Mouse (Mus musculus) liver, embryonic 16.5 days (tissue): Measurements from ENCODE around the gene Neurod2. TPM values are rescaled to one million over a fixed set of nuclear protein-coding genes. Genes with fewer than 3 reads are reported as not detected.

Source experiments
- polyA plus RNA-seq: library from polyadenylated mRNA; unstranded; fragments of >200 nt; fragmentation: Nextera tagmentation; extraction: Ambion mirVana; gene quantifications from 2 replicates; pipeline ENCODE4 v1.2.1, GENCODE M21; 2015

Neurod2 gene
- polyA plus RNA-seq, 1 experiment from 2014 or later: not detected

Other genes starting within 250 kb of the Neurod2 start
- 4.6 and 6.0 TPM in 2 replicates for gene Fbxl20, start 179.2 kb downstream of the Neurod2 start, polyA plus RNA-seq
- 21.1 and 21.5 TPM in 2 replicates for gene Med1, start 136.4 kb downstream of the Neurod2 start, polyA plus RNA-seq
- gene Cdk12, start 126.6 kb downstream of the Neurod2 start, polyA plus RNA-seq: 5.5 and 5.7 TPM in 2 replicates
- 0.79 and 1.9 TPM in 2 replicates for gene Ppp1r1b, start 18.8 kb upstream of the Neurod2 start, polyA plus RNA-seq
- 16.5 and 17.3 TPM in 2 replicates for gene Stard3, start 28.7 kb upstream of the Neurod2 start, polyA plus RNA-seq
- gene Tcap, start 54.2 kb upstream of the Neurod2 start, polyA plus RNA-seq: 0.98 and 1.7 TPM in 2 replicates
- gene Pnmt, start 56.8 kb upstream of the Neurod2 start, polyA plus RNA-seq: 0.12 TPM in 1 of 2 replicates, not detected in the other
- gene Pgap3, start 70.8 kb upstream of the Neurod2 start, polyA plus RNA-seq: 3.3 and 3.4 TPM in 2 replicates
- 1.8 and 2.1 TPM in 2 replicates for gene Erbb2, start 82.8 kb upstream of the Neurod2 start, polyA plus RNA-seq
- 55.9 and 57.9 TPM in 2 replicates for gene Mien1, start 109.3 kb upstream of the Neurod2 start, polyA plus RNA-seq
- gene Grb7, start 116.7 kb upstream of the Neurod2 start, polyA plus RNA-seq: 28.5 and 36.0 TPM in 2 replicates
- gene Ikzf3, start 216.4 kb upstream of the Neurod2 start, polyA plus RNA-seq: 0.19 and 0.20 TPM in 2 replicates
- 0.60 and 0.85 TPM in 2 replicates for gene Zpbp2, start 221.4 kb upstream of the Neurod2 start, polyA plus RNA-seq